Mouse (Mus musculus) heart, embryonic 16.5 days (tissue): ENCODE results near the gene Gm28539. TPM values are rescaled to one million over a fixed set of nuclear protein-coding genes. Genes with fewer than 3 reads are reported as not detected.

ENCODE experiments used
- ATAC-seq: fragments of 200-750 bp; cut with Nextera tagmentation; replicated peaks from 2 replicates; pipeline ENCODE4 v1.8.0; 2017; ENCODE audit warnings: moderate number of reproducible peaks; ENCODE audit not compliant: insufficient read depth, low FRiP score; ENCODE audit errors: extremely low read depth
- H3K27ac ChIP-seq: fragments of 300-500 bp; sonication (generic); 2 replicates; pipeline ENCODE4 v1.5.1; 2014; ENCODE audit warnings: mild to moderate bottlenecking, low read length, control low read depth, moderate library complexity
- H3K27me3 ChIP-seq: fragments of 300-500 bp; sonication (generic); 2 replicates; pipeline ENCODE4 v1.6.1; 2014; ENCODE audit warnings: low read length, mixed read lengths; ENCODE audit not compliant: control insufficient read depth, insufficient read depth
- H3K36me3 ChIP-seq: fragments of 300-500 bp; sonication (generic); 2 replicates; pipeline ENCODE4 v1.6.1; 2014; ENCODE audit not compliant: control insufficient read depth, insufficient read depth
- H3K4me1 ChIP-seq: fragments of 300-500 bp; sonication (generic); 2 replicates; pipeline ENCODE4 v1.6.1; 2014; ENCODE audit warnings: low read length, mixed read lengths; ENCODE audit not compliant: control insufficient read depth, insufficient read depth
- H3K4me2 ChIP-seq: fragments of 300-500 bp; sonication (generic); 2 replicates; pipeline ENCODE4 v1.6.1; 2014; ENCODE audit warnings: low read depth, mild to moderate bottlenecking, control low read depth, low read length
- H3K4me3 ChIP-seq: fragments of 300-500 bp; sonication (generic); 2 replicates; pipeline ENCODE4 v1.5.1; 2014; ENCODE audit warnings: mild to moderate bottlenecking, control low read depth, low read length
- H3K9ac ChIP-seq: fragments of 300-500 bp; sonication (generic); 2 replicates; pipeline ENCODE4 v1.6.1; 2014; ENCODE audit warnings: low read length, control low read depth
- H3K9me3 ChIP-seq: fragments of 300-500 bp; sonication (generic); replicated peaks from 2 replicates; pipeline ENCODE4 v1.6.1; 2016; ENCODE audit warnings: low read length; ENCODE audit not compliant: control insufficient read depth
- WGBS: fragments of 180-500 bp; shearing (Covaris S2); extraction: QIAGEN DNeasy Blood & Tissue Kit; methylation state at CpG from one replicate; pipeline ENCODE4 v1.1.7; 2014; 5-methylcytosine and 5-hydroxymethylcytosine counted together
- polyA plus RNA-seq: library from polyadenylated mRNA; unstranded; fragments of >200 nt; fragmentation: Nextera tagmentation; extraction: Ambion mirVana; gene quantifications from 2 replicates; pipeline ENCODE4 v1.2.1, GENCODE M21; 2015

Gene Gm28539
- polyA plus RNA-seq, 1 experiment from 2014 or later: not detected

GRCm38 (mm10) chr16:18809001-18809400 lies 27.4 kb upstream of the Gm28539 start:
- Histone ChIP-seq H3K36me3 (peaks cover 36% of the 10 kb centered on the region), H3K27ac (no peak overlapping the region), H3K4me1 (peaks cover 16% of the 10 kb centered on the region), H3K4me2 (no peak overlapping the region), H3K9me3 (no peaks in the 10 kb centered on the region), H3K9ac (no peak overlapping the region), H3K27me3 (no peaks in the 10 kb centered on the region), H3K4me3 (no peak overlapping the region)
- ATAC-seq: no peak
- 90% methylated on average over 5 of the region's 5 CpGs for WGBS

GRCm38 (mm10) chr16:18811032-18811431 lies 25.4 kb upstream of the Gm28539 start:
- no peaks in the 10 kb centered on the region for H3K27me3 ChIP-seq
- H3K4me2 ChIP-seq: peak overlapping the region; percentile 95
- H3K9ac ChIP-seq: peak overlapping the region; percentile 83
- peaks cover 16% of the 10 kb centered on the region for H3K4me1 ChIP-seq
- no peaks in the 10 kb centered on the region for H3K9me3 ChIP-seq
- H3K36me3 ChIP-seq: peaks cover 34% of the 10 kb centered on the region
- peak overlapping the region; percentile 68 for H3K4me3 ChIP-seq
- WGBS: 3% methylated on average over 5 of the region's 5 CpGs
- ATAC-seq: peak; percentile 12; the same call in 1 of the 2 replicates
- peak overlapping the region; percentile 25; the same call in 1 of the 2 replicates for H3K27ac ChIP-seq

DNA sequence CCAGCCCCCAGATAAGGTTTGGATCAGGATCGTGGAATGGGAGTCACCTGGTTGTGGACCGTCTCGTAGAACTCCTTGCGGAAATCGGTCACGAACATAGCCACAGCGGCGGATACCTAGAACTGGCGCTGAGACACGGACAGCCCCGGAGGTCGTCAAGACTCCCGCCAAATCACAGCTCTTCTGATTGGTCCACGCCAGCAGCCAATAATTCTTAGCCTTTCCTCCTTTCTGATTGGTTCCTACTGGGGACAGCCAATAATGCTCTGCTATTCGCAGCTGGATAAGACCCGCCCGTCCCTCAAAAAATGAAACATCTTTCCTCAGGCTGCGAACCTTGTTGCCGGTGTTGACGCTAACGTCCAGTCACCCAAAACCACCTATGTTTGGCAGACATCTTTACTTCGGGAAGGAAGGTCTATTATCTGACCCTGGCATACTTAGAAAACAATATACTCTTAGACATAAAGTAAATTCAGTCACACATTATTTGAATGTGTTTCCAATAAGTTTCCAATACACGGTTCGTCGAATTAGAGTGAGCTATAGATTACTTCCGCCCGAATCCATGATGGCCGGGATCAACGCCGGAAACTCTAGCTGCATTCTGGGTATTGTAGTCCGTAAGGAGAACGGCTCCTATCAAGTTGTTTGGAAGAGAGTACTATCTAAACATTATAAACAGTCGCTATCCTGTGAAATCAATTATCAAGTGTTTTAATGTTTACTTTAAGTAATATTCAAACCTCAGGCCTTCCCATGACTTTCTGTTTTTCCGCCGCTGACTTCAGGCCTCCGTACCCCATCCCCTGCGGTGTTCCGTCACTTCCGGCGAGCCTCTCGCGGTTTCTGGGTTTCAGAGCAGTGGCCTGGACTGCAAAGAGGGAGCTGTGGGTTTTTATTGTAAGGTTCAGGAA lies 24.7 kb upstream of the Gm28539 start, which contains the start of the genes Ufd1 and Cdc45:
Gene Ufd1, plus strand, starts transcription at position 312 of the 917 bp plus-strand sequence.
Gene Cdc45, minus strand, starts transcription at position 520 of the 917 bp plus-strand sequence.
- Histone ChIP-seq H3K36me3 (peaks cover 35% of the 10 kb centered on the region), H3K9me3 (no peaks in the 10 kb centered on the region), H3K9ac (peak within 1 kb of the TSS; percentile 83), H3K4me2 (peak within 1 kb of the TSS; percentile 95), H3K27me3 (no peaks in the 10 kb centered on the region), H3K4me1 (peaks cover 16% of the 10 kb centered on the region), H3K4me3 (peak within 1 kb of the TSS; percentile 68), H3K27ac (peak within 1 kb of the TSS; percentile 75)
- WGBS: under 1% methylated on average over 42 of the region's 42 CpGs
- peak; percentile 94 for ATAC-seq

GRCm38 (mm10) chr16:18812385-18812910 lies 23.9 kb upstream of the Gm28539 start:
- Histone ChIP-seq H3K27me3 (no peaks in the 10 kb centered on the region), H3K4me1 (peaks cover 16% of the 10 kb centered on the region), H3K4me3 (peak overlapping the region; percentile 68), H3K9ac (peak overlapping the region; percentile 83), H3K27ac (peak overlapping the region; percentile 75), H3K36me3 (peaks cover 32% of the 10 kb centered on the region), H3K9me3 (no peaks in the 10 kb centered on the region), H3K4me2 (peak overlapping the region; percentile 95)
- ATAC-seq: peak; percentile 8; the same call in 1 of the 2 replicates
- WGBS: 2% methylated on average over 31 of the region's 31 CpGs

DNA sequence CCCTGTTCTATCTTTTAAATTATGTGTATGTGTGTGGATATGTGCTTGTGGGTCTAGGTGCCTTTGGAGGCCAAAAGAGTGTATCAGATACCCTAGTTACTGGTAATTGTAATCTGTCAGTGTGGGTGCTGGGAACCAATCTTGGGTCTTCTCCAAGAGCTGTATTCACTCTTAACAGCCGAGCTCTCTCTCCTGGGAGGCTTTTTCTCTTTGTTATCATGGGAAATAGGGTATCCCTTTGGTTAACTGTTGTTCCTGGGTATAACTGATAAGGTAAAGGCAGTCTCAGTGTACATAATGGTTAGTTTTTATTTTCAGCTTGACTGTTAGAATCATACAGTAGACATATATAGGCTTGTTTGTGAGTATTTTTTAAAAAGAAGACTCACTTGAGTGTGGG lies 14.0 kb upstream of the Gm28539 start:
- Histone ChIP-seq H3K4me3 (no peak overlapping the region), H3K27ac (no peak overlapping the region), H3K4me2 (no peak overlapping the region), H3K27me3 (no peaks in the 10 kb centered on the region), H3K4me1 (no peaks in the 10 kb centered on the region), H3K36me3 (peaks cover 81% of the 10 kb centered on the region), H3K9me3 (no peaks in the 10 kb centered on the region), H3K9ac (no peak overlapping the region)
- ATAC-seq: no peak
- 87% methylated on average over 1 of the region's 1 CpGs for WGBS

DNA sequence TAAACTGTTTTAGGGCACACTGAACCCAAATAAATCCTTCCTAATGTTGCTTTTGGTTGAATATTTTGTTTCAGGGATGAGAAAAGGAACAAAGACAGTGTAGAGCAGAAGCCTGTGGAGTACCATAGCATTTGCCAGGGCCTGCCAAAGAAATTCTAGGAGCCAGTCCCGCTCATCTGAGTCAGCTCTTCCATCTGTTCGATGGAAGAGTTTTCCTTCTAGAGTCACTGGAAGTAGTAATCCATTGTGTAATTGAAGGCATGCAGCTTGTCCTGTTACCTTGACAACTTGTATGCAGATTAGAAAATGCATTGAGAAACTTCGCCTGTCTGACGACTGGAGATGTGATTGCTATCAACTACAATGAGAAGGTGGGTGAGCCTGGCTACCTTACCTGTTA lies 13.5 kb upstream of the Gm28539 start:
- peaks cover 83% of the 10 kb centered on the region for H3K36me3 ChIP-seq
- H3K9me3 ChIP-seq: no peaks in the 10 kb centered on the region
- ATAC-seq: no peak
- no peak overlapping the region for H3K4me3 ChIP-seq
- WGBS: 85% methylated on average over 4 of the region's 4 CpGs
- H3K4me2 ChIP-seq: no peak overlapping the region
- H3K4me1 ChIP-seq: no peaks in the 10 kb centered on the region
- no peak overlapping the region for H3K27ac ChIP-seq
- no peak overlapping the region for H3K9ac ChIP-seq
- H3K27me3 ChIP-seq: no peaks in the 10 kb centered on the region

- H3K27ac ChIP-seq: no peak overlapping the region
Observed at GRCm38 (mm10) chr16:18828630-18829029, 7.8 kb upstream of the Gm28539 start.

DNA sequence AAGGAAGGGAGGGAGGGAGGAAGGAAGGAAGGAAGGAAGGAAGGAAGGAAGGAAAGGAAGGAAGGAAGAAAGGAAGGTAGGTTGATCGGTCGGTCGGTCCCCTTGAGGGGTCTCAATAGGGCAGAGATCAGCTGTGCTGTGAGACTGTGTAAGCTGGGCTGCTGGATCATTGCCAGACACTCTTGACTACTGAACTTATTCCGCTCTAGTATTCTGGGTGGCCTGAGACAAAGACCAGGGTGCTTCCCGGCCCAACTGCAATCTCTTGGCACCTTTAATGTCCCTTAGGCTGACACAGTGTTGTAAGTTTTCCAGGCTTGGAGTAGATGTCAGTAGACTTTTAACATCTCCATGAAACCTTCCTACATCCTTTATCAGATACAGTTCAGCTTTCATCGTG lies 7.3 kb upstream of the Gm28539 start:
- Histone ChIP-seq H3K9ac (no peak overlapping the region), H3K36me3 (peaks cover 62% of the 10 kb centered on the region), H3K27me3 (no peaks in the 10 kb centered on the region), H3K4me1 (no peaks in the 10 kb centered on the region), H3K4me2 (no peak overlapping the region), H3K27ac (no peak overlapping the region), H3K4me3 (no peak overlapping the region), H3K9me3 (no peaks in the 10 kb centered on the region)
- 62% methylated on average over 6 of the region's 6 CpGs for WGBS
- ATAC-seq: no peak

More at GRCm38 (mm10) chr16:18828630-18829029, 7.8 kb upstream of the Gm28539 start:
- H3K36me3 ChIP-seq: peaks cover 58% of the 10 kb centered on the region
- 91% methylated on average over 3 of the region's 3 CpGs for WGBS
- H3K4me3 ChIP-seq: no peak overlapping the region
- no peak overlapping the region for H3K4me2 ChIP-seq
- no peaks in the 10 kb centered on the region for H3K9me3 ChIP-seq
- no peaks in the 10 kb centered on the region for H3K4me1 ChIP-seq
- H3K9ac ChIP-seq: no peak overlapping the region
- no peaks in the 10 kb centered on the region for H3K27me3 ChIP-seq
- no peak for ATAC-seq

GRCm38 (mm10) chr16:18833486-18833885 lies 2.9 kb upstream of the Gm28539 start:
- Histone ChIP-seq H3K4me2 (no peak overlapping the region), H3K4me3 (no peak overlapping the region), H3K9me3 (no peaks in the 10 kb centered on the region), H3K36me3 (peaks cover 31% of the 10 kb centered on the region), H3K9ac (no peak overlapping the region), H3K27me3 (no peaks in the 10 kb centered on the region), H3K4me1 (peaks cover 4% of the 10 kb centered on the region; the same call in 1 of the 2 replicates), H3K27ac (no peak overlapping the region)
- WGBS: 67% methylated on average over 2 of the region's 2 CpGs
- no peak for ATAC-seq
